Mouse (Mus musculus): ENCODE data around the gene Uhrf1bp1l. TPM values are rescaled to one million over a fixed set of nuclear protein-coding genes. Genes with fewer than 3 reads are reported as not detected.

Gene Uhrf1bp1l
- polyA plus RNA-seq, 1 experiment = 43.5 TPM

DNA sequence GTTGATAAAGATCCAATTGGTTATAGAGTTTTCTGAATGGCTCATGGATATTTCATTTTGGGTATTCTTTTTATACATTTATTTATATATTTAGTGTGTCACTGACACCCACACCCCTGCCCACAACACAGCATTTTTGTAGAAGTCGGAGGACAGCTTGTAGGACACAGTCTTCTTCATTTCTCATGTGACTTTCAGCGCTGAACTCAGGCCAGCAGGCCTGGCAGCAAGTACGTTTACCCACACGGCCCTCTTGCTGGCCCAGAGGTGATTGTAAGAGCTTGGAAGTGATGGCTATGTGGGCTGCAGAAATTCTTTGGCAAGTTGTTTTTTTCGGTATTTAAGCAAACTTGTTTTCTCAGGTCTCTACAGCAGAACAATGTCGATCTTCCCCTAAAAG, 49.3 kb downstream of the Uhrf1bp1l start:
- Histone ChIP-seq H3K36me3 (ENCODE audit: control insufficient read depth, insufficient read depth, low read length, poor library complexity, severe bottlenecking) (no peaks in the 10 kb centered on the region), H3K27ac (ENCODE audit: insufficient read depth, low read length) (no peak overlapping the region), H3K9me3 (replicated peaks; ENCODE audit: control insufficient read depth, insufficient read depth, low read length, poor library complexity, severe bottlenecking) (no peaks in the 10 kb centered on the region), H3K4me3 (ENCODE audit: low read depth, low read length) (no peak overlapping the region), H3K9ac (ENCODE audit: low read depth, poor library complexity, severe bottlenecking) (no peak overlapping the region), H3K4me1 (ENCODE audit: control insufficient read depth, insufficient read depth, low read length) (no peaks in the 10 kb centered on the region), H3K27me3 (ENCODE audit: control insufficient read depth, insufficient read depth, low read length, poor library complexity, severe bottlenecking) (no peaks in the 10 kb centered on the region)
- TF ChIP-seq EP300 (IDR thresholded peaks at IDR 0.05; ENCODE audit: insufficient read depth, low read depth, low read length) (no peak), POLR2A (IDR thresholded peaks at IDR 0.05; ENCODE audit: insufficient read depth, low read length) (no peak), CTCF (IDR thresholded peaks at IDR 0.05; ENCODE audit: low read depth, low read length) (no peak)

DNA sequence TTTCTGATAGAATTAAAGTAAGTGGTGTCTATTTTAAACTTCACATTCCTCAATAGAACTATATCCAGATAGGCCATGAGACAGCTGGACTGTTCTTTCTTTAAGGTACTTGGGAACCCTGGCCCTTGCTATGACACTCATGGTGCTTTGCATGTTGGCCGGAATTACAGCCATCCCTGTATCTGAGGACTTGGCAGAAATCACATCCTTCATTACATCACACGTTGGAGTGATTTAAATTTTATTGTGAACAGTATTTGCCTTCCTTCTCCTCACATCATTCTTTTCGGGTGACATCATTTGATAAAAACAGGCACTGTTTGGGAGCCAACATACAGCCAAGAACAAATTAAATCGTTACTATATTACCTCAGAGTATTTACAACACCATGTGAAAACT, 74.4 kb downstream of the Uhrf1bp1l start:
- Histone ChIP-seq H3K9ac (ENCODE audit: low read depth, poor library complexity, severe bottlenecking) (no peak overlapping the region), H3K4me1 (ENCODE audit: control insufficient read depth, insufficient read depth, low read length) (no peaks in the 10 kb centered on the region), H3K9me3 (replicated peaks; ENCODE audit: control insufficient read depth, insufficient read depth, low read length, poor library complexity, severe bottlenecking) (no peaks in the 10 kb centered on the region), H3K27me3 (ENCODE audit: control insufficient read depth, insufficient read depth, low read length, poor library complexity, severe bottlenecking) (no peaks in the 10 kb centered on the region), H3K4me3 (ENCODE audit: low read depth, low read length) (no peak overlapping the region), H3K36me3 (ENCODE audit: control insufficient read depth, insufficient read depth, low read length, poor library complexity, severe bottlenecking) (peaks cover 2% of the 10 kb centered on the region; the same call in 1 of the 2 replicates), H3K27ac (ENCODE audit: insufficient read depth, low read length) (no peak overlapping the region)
- TF ChIP-seq POLR2A (IDR thresholded peaks at IDR 0.05; ENCODE audit: insufficient read depth, low read length) (no peak), CTCF (IDR thresholded peaks at IDR 0.05; ENCODE audit: low read depth, low read length) (no peak), EP300 (IDR thresholded peaks at IDR 0.05; ENCODE audit: insufficient read depth, low read depth, low read length) (no peak)

DNA sequence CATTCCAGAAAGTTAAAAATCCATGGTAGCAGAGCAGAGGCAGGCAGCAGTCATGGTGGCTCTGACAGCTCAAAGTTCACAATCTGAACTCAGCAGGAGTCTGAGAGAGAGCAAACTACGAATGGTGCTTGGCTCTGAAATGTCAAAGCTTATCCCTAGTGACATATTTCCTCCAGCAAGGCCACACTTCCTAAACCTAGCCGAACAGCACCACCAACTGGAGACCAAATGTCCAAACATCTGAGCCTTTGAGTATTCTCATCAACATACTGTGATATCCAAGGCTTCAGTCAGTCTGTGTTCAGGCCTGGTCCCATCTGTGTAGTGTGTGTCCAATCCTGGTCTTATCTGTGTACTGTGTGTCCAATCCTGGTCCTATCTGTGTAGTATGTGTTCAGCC, 79.1 kb downstream of the Uhrf1bp1l start:
- Histone ChIP-seq H3K36me3 (ENCODE audit: control insufficient read depth, insufficient read depth, low read length, poor library complexity, severe bottlenecking) (peaks cover 2% of the 10 kb centered on the region; the same call in 1 of the 2 replicates), H3K27me3 (ENCODE audit: control insufficient read depth, insufficient read depth, low read length, poor library complexity, severe bottlenecking) (no peaks in the 10 kb centered on the region), H3K9me3 (replicated peaks; ENCODE audit: control insufficient read depth, insufficient read depth, low read length, poor library complexity, severe bottlenecking) (no peaks in the 10 kb centered on the region), H3K9ac (ENCODE audit: low read depth, poor library complexity, severe bottlenecking) (no peak overlapping the region), H3K4me3 (ENCODE audit: low read depth, low read length) (no peak overlapping the region), H3K27ac (ENCODE audit: insufficient read depth, low read length) (no peak overlapping the region), H3K4me1 (ENCODE audit: control insufficient read depth, insufficient read depth, low read length) (no peaks in the 10 kb centered on the region)
- TF ChIP-seq EP300 (IDR thresholded peaks at IDR 0.05; ENCODE audit: insufficient read depth, low read depth, low read length) (no peak), POLR2A (IDR thresholded peaks at IDR 0.05; ENCODE audit: insufficient read depth, low read length) (no peak), CTCF (IDR thresholded peaks at IDR 0.05; ENCODE audit: low read depth, low read length) (no peak)

DNA sequence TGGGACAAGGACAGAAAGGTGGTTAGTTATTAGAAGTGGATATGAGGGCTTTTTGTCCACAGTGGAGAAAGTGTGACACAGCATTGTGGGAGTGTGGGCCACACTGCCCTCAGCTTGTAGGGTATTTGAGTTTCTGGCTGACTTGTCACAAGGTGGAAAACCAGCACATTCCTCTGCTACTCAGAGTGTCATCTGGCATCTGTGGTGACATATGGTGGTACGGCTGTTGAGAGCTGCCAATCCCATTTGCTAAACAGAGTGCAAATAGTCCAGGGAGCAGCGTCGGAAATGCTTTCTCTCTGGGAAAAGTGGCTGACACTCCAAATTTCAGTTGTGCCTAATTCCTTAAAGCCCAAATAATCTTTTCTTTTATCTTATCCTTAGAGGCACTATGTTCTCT, 82.1 kb downstream of the Uhrf1bp1l start:
- H3K4me1 ChIP-seq (ENCODE audit: control insufficient read depth, insufficient read depth, low read length) = no peaks in the 10 kb centered on the region
- H3K4me3 ChIP-seq (ENCODE audit: low read depth, low read length) = no peak overlapping the region
- no peaks in the 10 kb centered on the region for H3K36me3 ChIP-seq (ENCODE audit: control insufficient read depth, insufficient read depth, low read length, poor library complexity, severe bottlenecking)
- no peak overlapping the region for H3K9ac ChIP-seq (ENCODE audit: low read depth, poor library complexity, severe bottlenecking)
- H3K27me3 ChIP-seq (ENCODE audit: control insufficient read depth, insufficient read depth, low read length, poor library complexity, severe bottlenecking) = no peaks in the 10 kb centered on the region
- no peak for TF ChIP-seq CTCF (IDR thresholded peaks at IDR 0.05; ENCODE audit: low read depth, low read length)
- no peak overlapping the region for H3K27ac ChIP-seq (ENCODE audit: insufficient read depth, low read length)
- H3K9me3 ChIP-seq (replicated peaks; ENCODE audit: control insufficient read depth, insufficient read depth, low read length, poor library complexity, severe bottlenecking) = no peaks in the 10 kb centered on the region

DNA sequence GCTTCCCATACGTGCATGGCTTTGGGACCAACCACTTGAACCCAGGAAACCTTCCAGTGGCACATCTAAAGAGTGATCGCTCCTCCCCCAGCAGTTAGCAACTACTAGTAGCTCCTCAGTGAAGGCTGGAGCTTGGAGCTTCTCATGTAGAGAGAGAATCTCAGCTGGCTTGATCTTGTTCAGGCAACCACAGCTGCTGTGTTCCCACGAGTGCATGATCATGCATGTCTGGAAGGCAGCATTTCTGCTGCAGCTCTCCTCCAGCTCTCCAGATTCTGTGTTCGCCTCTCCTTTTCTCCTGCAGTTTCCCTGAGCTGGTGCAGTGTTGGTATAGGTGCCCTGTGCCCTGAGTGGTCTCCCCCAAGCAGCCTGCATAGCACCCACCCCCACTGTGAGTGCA, 87.5 kb downstream of the Uhrf1bp1l start:
- H3K36me3 ChIP-seq (ENCODE audit: control insufficient read depth, insufficient read depth, low read length, poor library complexity, severe bottlenecking) = no peaks in the 10 kb centered on the region
- TF ChIP-seq POLR2A (IDR thresholded peaks at IDR 0.05; ENCODE audit: insufficient read depth, low read length) (no peak), EP300 (IDR thresholded peaks at IDR 0.05; ENCODE audit: insufficient read depth, low read depth, low read length) (no peak), CTCF (IDR thresholded peaks at IDR 0.05; ENCODE audit: low read depth, low read length) (no peak)
- no peak overlapping the region for H3K4me3 ChIP-seq (ENCODE audit: low read depth, low read length)
- no peaks in the 10 kb centered on the region for H3K9me3 ChIP-seq (replicated peaks; ENCODE audit: control insufficient read depth, insufficient read depth, low read length, poor library complexity, severe bottlenecking)
- no peaks in the 10 kb centered on the region for H3K27me3 ChIP-seq (ENCODE audit: control insufficient read depth, insufficient read depth, low read length, poor library complexity, severe bottlenecking)
- no peak overlapping the region for H3K9ac ChIP-seq (ENCODE audit: low read depth, poor library complexity, severe bottlenecking)
- no peaks in the 10 kb centered on the region for H3K4me1 ChIP-seq (ENCODE audit: control insufficient read depth, insufficient read depth, low read length)
- H3K27ac ChIP-seq (ENCODE audit: insufficient read depth, low read length) = no peak overlapping the region

DNA sequence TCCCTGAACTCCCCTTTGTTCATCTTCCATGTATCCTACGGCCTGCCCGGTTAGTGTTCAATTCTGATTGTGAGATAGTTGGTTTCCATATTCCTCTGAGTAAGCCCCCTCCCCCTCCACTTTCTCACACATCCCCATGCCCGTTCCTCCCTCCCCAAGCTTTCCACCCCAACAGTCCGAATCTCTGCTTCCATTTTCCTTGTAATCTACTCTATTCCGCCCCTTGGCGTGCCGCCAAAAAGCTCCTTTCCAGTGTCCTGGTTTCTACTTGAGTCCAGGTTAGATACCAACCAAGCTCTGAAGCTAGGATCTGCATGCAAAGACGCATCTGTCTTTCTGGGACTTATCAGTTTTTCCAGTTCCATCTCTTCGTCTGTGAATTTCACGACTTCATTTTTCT, 88.4 kb downstream of the Uhrf1bp1l start:
- no peaks in the 10 kb centered on the region for H3K36me3 ChIP-seq (ENCODE audit: control insufficient read depth, insufficient read depth, low read length, poor library complexity, severe bottlenecking)
- no peak overlapping the region for H3K9ac ChIP-seq (ENCODE audit: low read depth, poor library complexity, severe bottlenecking)
- no peaks in the 10 kb centered on the region for H3K4me1 ChIP-seq (ENCODE audit: control insufficient read depth, insufficient read depth, low read length)
- TF ChIP-seq EP300 (IDR thresholded peaks at IDR 0.05; ENCODE audit: insufficient read depth, low read depth, low read length) (no peak), POLR2A (IDR thresholded peaks at IDR 0.05; ENCODE audit: insufficient read depth, low read length) (no peak), CTCF (IDR thresholded peaks at IDR 0.05; ENCODE audit: low read depth, low read length) (no peak)
- no peak overlapping the region for H3K4me3 ChIP-seq (ENCODE audit: low read depth, low read length)
- no peak overlapping the region for H3K27ac ChIP-seq (ENCODE audit: insufficient read depth, low read length)
- no peaks in the 10 kb centered on the region for H3K9me3 ChIP-seq (replicated peaks; ENCODE audit: control insufficient read depth, insufficient read depth, low read length, poor library complexity, severe bottlenecking)
- H3K27me3 ChIP-seq (ENCODE audit: control insufficient read depth, insufficient read depth, low read length, poor library complexity, severe bottlenecking) = no peaks in the 10 kb centered on the region
